Mouse (Mus musculus) cerebellum, adult 9-11 months (tissue): ENCODE measurements around the gene Dao.

ENCODE experiments used
- DNase-seq: peaks from one replicate; pipeline ENCODE4 v3.0.0; 2022

Gene Dao

GRCm38 (mm10) chr5:114003542-114003941, at the start of gene Dao:
Gene Dao, plus strand, starts transcription at chr5:114003703.
- no peak for DNase-seq

DNA sequence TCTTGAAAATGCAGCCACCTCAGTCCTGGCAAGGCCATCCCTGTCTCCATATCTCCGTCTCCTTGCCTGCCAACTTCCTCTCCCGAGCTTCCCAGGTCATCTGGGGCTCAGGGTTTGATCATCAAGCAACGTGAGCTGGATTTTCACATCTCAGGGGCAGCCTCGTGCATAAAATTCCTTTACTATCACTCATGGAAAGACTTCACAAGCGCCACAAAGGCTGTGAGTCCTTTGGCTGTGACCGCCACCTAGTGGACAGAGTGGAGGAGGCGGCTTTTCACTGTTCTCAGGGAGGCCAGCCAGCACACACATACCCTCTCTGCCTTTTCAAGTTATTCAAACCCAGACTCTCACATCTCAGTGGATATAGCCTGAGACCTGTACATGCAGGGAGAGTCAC, 49.1 kb upstream of the Dao start:
- peak; percentile 79 for DNase-seq

- no peak for DNase-seq
Observed at GRCm38 (mm10) chr5:113955281-113955680, 48.2 kb upstream of the Dao start.

- DNase-seq: no peak
Observed at GRCm38 (mm10) chr5:113955691-113956090, 47.8 kb upstream of the Dao start.

GRCm38 (mm10) chr5:113956510-113956909, 47.0 kb upstream of the Dao start:
- DNase-seq: peak; percentile 73

DNA sequence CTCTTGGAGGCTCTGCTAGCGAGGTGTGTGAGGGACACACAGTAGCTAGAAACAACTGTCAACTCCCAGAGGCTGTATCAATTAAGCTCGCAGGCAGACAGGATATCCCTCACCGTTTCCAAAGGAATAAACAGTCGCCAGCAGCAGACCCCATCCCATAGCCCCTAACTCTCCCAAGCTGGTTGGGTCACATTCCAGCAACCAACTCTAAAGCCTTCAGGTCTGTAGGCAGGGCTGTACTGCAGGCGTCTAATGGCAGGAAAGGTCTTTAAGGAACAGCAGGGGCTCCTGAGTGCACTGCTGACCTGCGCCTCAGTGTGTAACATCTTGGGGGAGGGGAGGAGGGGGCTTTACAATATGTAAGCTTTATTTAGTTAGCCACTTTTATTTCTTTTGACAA, 44.5 kb upstream of the Dao start:
- DNase-seq: no peak

GRCm38 (mm10) chr5:113960416-113960815, 43.1 kb upstream of the Dao start:
- DNase-seq: no peak

DNA sequence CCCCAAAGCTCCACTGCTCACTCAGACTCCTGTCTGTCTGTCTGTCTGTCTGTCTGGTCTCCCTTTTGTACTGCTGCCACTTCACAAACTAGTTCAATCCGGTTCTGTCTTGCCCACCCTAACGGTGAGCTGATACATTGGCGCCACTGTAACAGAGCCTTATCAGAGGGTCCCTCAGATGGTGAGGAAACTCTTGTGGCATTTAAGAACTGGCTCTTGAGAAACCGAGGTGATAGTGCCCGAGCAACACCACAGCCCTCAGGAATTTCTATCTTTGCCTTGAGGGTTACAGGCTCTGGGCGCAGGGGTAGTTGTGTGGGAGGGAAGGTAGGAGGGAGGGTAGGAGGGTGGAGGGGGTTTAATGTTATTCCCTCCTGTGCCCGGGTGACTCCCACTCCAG, 41.7 kb upstream of the Dao start:
- no peak for DNase-seq

GRCm38 (mm10) chr5:113964972-113965371, 38.5 kb upstream of the Dao start:
- DNase-seq: no peak

DNA sequence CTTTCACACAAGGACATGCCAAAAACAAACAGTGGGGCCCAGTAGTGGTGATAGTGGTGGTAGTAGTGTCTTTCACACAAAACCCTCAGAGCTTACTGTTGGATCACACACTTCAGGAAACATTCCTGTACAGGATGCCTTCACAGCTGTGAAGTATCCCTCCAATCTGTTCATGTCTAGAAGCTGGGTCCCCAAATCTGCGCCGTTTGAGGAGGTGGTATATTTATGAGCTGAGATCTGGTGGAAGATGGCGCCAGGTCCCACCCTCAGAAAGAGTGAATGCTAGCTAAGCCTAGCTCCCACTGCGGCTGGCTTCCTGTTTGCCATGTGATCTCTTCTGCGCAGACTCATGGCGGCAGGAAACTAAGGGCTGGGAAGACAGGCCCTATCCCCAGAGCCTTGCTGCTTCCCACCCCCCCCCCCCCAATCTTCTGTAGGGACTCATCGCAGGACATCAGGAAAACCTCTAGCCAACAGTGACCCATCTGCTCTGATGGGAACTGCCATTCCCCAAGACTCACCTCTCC, 37.8 kb upstream of the Dao start:
- DNase-seq: no peak

DNA sequence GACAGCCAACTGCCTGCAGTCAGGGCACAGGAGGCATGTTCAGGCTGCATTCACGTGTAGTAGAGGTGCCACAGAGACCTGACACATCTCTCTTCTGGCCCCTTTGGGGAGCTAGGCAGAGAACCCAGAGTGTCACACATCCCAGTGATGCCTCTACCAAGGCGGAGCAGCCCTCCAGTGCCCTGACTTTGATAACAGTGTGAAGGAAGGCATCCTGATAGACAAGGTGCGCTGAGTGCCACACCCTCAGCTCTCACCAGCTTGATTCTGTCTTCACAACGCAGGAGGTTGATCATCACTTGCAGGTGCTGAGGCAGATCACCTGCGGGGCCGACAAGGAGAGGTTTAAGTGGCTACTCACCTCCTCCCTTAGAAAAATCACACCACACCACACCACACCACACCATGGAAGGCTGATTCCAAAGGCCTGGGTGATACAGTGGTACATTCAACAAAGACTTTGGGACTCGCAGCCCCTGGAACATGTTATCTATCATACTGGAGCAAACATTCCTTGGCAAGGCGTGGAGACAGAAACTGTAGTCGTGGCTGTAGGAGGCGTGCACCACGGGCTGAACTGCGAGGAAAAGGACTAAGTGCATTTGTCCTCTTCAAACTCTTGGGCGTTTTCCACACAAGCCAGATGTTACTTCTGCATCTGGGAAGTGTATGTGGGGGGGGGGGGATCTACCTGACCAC, 36.9 kb upstream of the Dao start:
- DNase-seq: no peak

DNA sequence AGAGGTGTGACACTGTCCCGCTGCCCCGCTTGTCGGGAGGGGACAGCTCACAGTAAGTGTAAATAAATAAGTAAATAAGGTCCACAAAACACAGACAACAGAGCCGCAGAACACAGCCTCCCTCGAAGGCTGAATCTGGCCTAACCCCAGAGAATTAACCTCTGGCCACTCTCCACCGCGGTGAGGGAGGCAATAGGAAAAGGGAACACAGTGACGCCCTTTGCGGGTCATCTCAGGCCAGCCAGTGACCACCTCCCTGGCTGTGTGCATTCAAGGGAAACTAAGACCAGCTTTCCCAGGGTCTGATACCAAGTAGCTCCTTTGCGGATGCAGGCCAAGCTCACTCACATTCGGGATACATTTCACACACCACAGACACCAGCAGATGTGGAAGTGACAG, 35.1 kb upstream of the Dao start:
- DNase-seq: no peak

DNA sequence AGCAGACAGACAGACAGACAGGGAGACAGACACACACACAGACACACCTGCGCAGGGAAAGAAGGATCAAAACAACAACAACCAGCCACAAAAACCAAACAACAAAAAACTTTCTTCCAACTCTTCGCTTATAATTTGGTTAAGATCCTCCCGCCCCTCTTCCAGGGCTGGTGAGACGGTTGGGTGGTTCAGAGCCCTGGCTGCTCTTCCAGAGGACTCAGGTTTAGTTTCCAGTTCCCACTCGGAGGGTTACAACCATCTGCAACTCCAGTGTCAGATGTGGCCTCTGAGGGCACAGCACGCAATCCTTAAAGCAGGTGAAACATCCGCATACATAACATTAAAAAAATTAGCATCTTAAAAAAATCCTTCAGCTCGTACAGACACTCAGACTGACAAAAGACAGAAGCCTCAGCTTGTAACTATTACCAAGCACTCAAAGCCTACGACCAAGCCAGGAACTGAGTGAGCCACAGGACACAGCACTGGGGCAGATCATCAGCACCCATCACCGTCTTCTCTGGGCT, 32.0 kb upstream of the Dao start:
- DNase-seq: no peak

DNA sequence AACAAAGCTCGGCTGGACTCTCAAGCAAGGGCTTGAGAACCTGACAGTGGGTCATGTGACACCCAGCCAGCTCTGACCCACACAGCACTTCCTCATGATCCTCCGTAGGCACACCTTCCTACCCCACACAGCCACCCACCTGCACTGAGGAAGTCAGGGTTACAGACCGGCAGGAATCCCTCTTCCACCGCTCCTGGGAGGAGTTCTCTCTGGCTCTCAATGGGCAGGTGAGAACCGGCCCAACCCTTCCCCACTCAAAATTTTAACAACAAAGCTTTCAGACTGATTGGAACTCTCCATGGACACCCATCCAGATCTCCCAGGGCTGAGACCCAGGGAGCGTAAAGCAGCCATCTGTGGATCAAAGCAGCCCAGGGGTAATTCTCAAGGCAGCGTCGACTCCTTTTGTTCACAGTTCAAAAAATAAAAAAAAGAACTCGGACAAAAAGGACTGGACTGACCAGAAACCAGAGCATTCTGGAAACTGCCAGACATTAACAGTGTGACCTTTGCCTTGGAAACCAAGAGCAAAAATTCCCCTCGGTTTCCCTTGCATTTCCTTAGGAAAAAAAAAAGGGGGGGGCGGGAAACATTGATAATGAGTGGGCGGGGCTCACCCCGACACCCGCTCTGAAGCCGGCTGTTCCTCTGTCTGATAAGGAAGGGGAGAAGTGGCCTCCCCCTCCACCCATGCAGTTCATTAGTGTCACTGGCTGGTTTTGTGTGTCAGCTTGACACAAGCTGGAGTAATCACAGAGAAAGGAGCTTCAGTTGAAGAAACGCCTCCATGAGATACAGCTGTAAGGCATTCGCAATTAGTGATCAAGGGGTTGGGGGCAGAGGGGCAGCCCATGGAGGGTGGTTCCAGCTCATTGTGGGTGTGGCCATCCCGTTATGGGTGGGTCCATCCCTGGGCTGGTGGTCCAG, 30.7 kb upstream of the Dao start:
- DNase-seq: no peak

DNA sequence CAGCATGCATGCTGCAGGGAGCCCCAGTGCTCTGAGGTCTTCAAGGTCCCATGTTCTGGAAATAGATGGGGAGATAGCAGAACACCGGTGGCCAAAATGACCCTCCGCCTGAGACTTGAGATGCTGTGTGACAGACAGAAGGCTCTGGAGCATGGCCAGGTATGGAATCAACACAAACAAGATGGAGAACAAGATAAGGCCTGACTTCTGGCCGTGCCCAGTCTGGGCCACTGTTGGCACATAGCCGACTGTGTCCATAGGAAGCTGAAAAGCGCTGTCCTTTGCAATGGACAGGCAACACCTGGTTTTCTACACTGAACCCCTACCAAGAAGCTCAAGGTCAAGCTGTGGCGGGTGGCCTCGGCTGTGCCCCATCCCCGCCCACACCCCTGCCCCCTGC, 29.7 kb upstream of the Dao start:
- DNase-seq: no peak

DNA sequence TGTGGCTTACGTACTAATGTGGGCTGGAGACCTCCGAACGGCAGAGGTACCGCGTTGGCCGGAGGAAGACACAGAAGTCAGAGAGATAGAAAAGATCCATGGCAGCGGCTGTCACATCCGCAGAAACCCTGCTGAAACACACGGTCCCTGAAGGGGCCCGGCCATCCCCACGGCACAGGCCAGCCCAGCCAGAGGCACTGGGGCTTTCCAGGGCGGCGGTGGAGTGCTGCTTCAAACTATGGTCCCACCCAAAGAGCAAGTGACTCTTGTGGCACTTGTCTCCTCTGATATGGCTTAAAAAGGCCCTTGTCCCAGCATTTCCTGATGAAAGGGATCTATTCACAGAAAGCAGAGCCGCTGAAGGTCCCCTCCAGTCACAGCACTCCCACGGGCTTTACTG, 28.9 kb upstream of the Dao start:
- DNase-seq: no peak

GRCm38 (mm10) chr5:113975538-113976215, 27.8 kb upstream of the Dao start:
- no peak for DNase-seq

DNA sequence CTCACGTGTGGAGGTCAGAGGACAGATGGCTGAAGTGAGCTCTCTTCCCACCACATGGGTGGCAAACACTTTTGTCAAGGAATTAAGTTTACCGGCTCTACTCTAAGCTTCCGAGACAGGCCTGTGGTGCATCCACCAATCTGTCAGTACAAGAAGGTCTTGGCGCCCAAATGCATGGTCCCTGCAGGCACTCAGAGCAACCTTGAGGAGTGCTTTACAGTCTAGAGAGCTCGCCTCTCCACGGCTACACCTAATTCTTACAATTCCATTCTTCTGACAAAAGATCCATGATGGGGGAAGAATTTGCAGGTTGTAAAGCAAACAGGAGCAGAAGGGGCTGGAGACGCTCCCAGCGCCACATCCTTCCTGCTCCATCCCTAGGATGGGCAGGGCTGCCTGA, 26.9 kb upstream of the Dao start:
- DNase-seq: no peak

GRCm38 (mm10) chr5:113977309-113977708, 26.2 kb upstream of the Dao start:
- no peak for DNase-seq

GRCm38 (mm10) chr5:113980511-113980910, 23.0 kb upstream of the Dao start:
- no peak for DNase-seq

DNA sequence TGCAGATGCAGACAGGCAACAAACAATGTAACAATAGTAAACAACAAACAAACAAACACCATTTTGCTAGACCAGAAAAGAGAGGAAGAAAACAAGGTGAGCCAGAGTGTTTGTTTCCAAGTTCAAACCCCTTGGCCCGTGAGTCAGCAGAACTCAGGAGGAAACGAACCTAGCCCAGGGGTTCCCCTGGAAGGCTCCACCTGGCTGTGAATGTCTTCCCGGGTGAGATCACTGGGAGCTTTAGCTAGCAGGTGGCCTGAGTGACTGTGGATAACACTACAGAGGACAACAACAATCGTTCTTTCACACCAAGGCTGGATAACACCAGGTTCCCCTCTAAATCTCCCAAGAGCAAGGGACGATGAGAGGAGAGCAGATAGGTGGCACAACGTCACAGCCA, 22.3 kb upstream of the Dao start:
- DNase-seq: no peak

DNA sequence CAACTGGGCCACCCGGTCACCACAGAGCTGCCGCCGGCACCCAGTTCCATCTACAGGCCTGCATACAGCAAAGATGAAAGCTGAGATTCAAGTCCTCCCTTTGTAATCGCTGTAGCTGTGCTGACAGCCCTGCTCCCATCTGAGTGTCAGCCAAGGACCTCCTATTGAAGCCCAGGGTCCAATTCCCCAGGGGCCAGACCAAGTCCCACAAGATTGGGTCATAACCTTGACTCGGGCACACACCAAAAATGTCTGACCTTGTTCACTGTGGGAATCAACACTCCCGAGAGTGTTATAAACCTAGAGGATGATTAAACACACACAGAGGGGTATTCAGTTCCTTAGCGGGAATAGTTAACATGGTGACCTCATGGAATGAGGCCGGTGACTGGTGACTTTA, 21.7 kb upstream of the Dao start:
- no peak for DNase-seq

GRCm38 (mm10) chr5:113983541-113983940, 20.0 kb upstream of the Dao start:
- no peak for DNase-seq
